Mouse (Mus musculus) brown adipose tissue, adult 24 weeks (tissue): ENCODE data around the gene Kcna6. TPM values are rescaled to one million over a fixed set of nuclear protein-coding genes. Genes with fewer than 3 reads are reported as not detected.

Source experiments
- H3K27ac ChIP-seq: fragments of 200-500 bp; replicated peaks from 2 replicates; pipeline ENCODE4 v1.5.1; 2012; ENCODE audit warnings: low read depth, mild to moderate bottlenecking, low read length
- H3K4me1 ChIP-seq: fragments of 200-500 bp; 2 replicates; pipeline ENCODE4 v1.6.1; 2012; ENCODE audit warnings: low read length, mixed read lengths; ENCODE audit not compliant: control insufficient read depth, insufficient read depth, insufficient read length
- H3K4me3 ChIP-seq: fragments of 200-500 bp; 2 replicates; pipeline ENCODE4 v1.5.1; 2012; ENCODE audit warnings: low read depth, mild to moderate bottlenecking, low read length, moderate library complexity; ENCODE audit not compliant: insufficient read depth
- polyA plus RNA-seq: library from polyadenylated mRNA; stranded (reverse); fragments of >200 nt; gene quantifications from 2 replicates; pipeline ENCODE4 v1.2.4, GENCODE M21; 2012; ENCODE audit not compliant: missing spikeins, insufficient read depth, insufficient read length

The Kcna6 gene
- 0.63 and 0.87 TPM in 2 replicates for polyA plus RNA-seq

DNA sequence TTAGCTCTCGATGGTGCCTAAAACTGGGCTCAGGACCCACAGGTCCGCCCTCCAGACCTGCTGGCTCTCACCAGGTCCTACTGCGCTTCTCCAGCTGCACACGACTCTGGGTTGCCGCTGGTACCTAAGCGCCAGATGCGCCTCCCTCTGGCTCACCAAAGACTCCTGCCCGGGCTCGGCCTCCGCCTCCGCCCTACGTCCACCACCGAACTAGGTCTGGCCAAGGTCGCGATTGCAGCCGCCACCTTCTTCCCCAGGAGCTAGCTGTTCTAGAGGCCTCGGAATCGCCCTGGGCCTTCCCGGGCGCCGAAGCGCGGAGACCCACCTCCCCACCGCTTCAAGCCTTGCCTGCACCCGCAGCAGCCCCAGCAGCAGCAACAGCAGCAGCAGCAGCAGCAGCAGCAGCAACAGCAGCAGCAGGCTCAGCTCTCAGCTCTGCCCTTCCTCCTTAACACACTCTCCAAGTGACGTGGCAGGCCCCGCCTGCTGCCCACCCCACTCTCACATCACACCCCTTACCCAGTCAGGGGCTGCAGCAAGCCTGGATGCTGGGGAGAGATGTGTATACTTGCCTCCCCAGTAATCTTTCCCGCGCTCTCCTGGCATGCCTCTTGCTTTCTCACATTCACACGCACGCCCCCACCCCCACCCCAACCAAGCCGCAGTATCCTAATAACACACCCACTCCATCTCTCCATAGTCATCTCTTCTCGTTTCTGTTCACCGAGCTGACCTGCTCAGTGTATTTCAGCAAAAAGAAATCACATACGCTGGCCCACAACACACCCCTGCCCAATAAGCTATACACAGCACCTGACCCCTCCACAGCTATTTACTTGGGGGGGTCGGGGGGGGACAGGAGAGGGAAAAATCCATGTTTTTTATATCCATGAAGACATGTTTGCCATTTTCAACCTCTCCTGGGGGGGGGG is at the start of gene Kcna6:
TSS of gene Kcna6 (minus strand) at position 464 of the 932 bp plus-strand sequence.
- Histone ChIP-seq H3K4me1 (no peaks in the 10 kb centered on the region), H3K27ac (no peak within 1 kb of the TSS), H3K4me3 (peak within 1 kb of the TSS; percentile 12; the same call in 1 of the 2 replicates)

DNA sequence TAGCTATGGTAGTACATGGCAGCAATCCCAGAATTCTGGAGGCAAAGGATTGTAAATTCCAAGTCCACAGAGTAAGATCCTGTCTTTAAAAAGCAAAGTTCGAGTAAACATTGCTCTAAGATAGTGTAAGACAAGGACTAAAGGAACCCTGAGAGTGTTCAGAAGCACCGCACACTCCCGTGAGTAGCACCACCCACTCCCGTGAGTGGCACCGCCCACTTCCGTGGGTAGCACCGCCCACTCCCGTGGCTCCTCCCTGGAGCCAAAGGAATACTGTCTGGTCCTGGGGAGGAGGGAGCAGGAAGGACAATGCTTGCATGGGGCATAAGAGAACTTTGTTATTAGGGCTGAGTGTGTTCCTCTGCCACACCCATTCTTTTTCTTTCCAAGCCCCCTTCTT is 48.4 kb upstream of the Kcna6 start:
- H3K4me3 ChIP-seq = no peak overlapping the region
- no peaks in the 10 kb centered on the region for H3K4me1 ChIP-seq
- no peak overlapping the region for H3K27ac ChIP-seq

DNA sequence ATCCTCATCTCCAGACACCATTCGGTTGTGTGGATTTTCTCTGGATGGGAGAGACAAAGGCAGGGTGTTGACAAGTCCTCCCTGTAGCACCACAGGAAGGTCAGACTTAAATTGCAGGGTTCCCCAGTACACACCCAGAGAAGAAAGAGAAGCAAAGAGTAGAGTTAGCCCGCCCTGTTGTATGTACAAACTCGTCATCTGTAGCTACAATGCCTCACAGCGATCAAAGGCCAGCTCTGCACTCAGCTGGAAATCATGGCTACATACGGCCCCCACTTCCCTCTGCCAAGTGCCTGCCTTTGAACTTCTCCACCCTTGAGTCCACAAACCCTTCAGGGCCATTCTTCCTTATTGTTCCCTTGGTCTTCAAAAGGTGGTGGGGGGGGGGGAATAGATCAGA is 43.7 kb upstream of the Kcna6 start:
- H3K4me1 ChIP-seq = no peaks in the 10 kb centered on the region
- H3K4me3 ChIP-seq = no peak overlapping the region

DNA sequence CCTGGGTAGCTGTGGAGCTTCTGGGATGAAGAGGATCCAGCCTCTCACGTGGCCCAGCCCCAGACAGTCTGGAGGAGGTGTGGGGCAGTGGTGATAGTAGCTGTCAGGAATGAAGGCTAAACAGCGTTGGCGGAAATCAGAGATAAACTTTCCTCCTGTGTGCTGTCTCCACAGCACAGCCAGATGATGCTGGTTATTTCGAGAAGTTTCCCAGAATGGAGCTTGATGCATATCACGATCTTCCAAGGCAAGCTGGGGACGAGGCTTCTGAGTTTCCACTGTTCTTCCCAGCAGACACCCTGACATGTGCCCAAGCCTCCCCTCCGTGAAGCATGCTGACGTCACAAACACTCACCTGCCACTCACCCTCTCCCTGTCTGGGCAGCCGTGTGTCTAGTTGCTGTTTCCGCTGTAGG is 43.2 kb upstream of the Kcna6 start:
- no peak overlapping the region for H3K27ac ChIP-seq

More for the DNA sequence above, 43.7 kb upstream of the Kcna6 start:
- no peak overlapping the region for H3K27ac ChIP-seq

DNA sequence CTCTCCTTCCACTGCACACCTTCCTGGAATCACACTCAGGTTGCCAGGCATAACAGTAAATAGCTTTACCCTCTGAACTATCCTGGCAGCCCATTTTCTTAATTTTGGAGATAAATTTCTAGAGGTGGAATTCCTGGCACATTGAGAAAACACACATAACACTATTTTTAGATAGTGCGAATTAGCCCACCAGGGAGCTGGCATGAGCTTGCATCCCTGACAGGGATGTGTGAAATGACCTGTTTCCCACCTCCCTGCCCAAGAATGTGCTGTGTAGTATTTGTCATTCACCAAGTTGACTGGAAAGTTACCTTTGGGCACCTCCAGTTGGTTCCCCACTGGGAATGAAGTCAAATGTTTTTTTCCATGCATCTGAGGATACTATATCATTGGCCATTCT is 42.6 kb upstream of the Kcna6 start:
- Histone ChIP-seq H3K4me1 (no peaks in the 10 kb centered on the region), H3K27ac (no peak overlapping the region), H3K4me3 (no peak overlapping the region)

More for the DNA sequence above, 43.2 kb upstream of the Kcna6 start:
- Histone ChIP-seq H3K4me1 (no peaks in the 10 kb centered on the region), H3K4me3 (no peak overlapping the region)

- Histone ChIP-seq H3K4me1 (no peaks in the 10 kb centered on the region), H3K4me3 (no peak overlapping the region), H3K27ac (no peak overlapping the region)
Observed at GRCm38 (mm10) chr6:126777889-126778288, 37.4 kb upstream of the Kcna6 start.

GRCm38 (mm10) chr6:126773873-126774272 is 33.4 kb upstream of the Kcna6 start:
- H3K4me3 ChIP-seq = no peak overlapping the region
- no peaks in the 10 kb centered on the region for H3K4me1 ChIP-seq
- no peak overlapping the region for H3K27ac ChIP-seq

DNA sequence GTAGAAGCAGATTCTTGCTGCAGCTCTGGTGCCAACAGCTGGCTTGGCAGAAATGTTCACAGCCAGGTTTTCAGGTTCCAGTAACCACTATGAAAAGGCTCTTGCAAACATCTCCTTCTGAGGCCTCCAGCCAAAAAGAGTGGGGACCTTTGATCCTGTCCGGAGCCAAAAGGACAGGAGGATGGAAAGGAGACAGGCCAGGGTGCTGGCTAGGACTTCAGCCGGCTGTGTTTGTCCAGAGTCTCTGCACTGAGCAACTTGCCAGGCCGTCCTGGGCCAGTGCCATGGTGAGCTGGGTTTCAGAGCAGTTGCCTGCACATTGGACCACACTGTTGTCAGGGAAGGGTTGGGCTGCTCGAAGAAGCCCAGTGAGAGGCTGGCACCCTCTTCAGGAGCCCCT is 31.9 kb upstream of the Kcna6 start:
- no peak overlapping the region for H3K27ac ChIP-seq
- no peak overlapping the region for H3K4me3 ChIP-seq
- H3K4me1 ChIP-seq = no peaks in the 10 kb centered on the region

DNA sequence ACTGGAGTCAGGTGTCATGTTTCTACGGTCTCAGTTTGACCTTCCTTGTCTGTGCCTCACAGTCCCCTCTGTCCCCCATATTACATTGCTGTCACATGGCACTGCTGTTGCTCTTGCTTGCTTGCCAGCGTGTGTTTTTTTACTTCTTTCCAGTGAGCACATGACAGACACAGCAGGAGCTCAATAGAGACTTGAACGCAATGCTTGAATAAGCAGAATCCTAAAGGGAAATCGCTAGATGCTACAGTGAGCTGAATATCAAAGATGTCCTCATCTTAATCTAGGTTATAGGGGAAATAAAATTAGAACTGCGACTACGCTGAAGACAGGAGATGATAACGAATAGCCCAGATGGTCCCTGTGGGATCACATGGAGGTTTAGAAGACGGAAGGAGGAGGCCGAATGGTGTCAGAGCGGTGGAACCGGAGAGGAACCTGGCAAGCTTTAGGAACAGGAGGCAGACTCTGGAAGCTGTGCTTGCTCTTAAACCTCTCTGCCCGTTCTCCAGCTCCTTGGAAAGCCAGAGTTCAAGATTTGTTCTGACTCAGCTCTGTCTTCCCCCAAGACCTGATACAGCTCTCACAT is 29.8 kb upstream of the Kcna6 start:
- Histone ChIP-seq H3K4me3 (no peak overlapping the region), H3K4me1 (no peaks in the 10 kb centered on the region), H3K27ac (no peak overlapping the region)

DNA sequence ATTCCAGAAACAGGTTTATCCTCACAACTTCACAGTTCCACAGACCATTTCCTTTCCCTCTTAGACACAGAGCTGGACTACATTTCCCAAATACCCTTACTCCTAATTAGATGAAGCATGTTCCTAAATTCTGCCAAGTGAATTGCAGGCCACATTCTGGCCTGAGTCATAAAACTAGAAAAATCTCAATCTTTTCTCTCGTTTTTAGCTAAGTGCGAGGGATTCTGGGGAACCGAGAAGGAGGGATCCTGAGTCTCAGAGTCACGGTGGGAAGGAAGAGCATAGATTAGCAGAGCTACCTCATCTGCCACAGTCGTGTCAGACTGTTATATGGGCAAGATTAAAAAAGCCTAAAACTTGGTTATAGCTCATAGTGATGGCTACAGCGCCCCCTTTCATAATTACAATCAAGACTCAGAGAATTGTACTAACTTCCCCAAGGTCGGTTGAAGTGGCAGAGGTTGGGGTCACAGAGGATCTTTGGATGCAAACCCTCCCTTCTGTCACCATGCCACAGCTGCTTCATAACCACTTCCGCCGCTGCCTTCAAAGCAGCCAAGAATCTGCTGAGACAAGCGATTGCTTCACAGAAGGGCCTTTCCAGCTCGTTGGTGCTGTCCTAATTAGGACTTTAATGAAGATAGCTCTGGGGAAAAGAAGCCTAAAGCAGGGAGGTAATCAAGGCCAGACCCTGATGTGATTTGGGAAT is 28.6 kb upstream of the Kcna6 start:
- Histone ChIP-seq H3K27ac (no peak overlapping the region), H3K4me3 (no peak overlapping the region), H3K4me1 (no peaks in the 10 kb centered on the region)

DNA sequence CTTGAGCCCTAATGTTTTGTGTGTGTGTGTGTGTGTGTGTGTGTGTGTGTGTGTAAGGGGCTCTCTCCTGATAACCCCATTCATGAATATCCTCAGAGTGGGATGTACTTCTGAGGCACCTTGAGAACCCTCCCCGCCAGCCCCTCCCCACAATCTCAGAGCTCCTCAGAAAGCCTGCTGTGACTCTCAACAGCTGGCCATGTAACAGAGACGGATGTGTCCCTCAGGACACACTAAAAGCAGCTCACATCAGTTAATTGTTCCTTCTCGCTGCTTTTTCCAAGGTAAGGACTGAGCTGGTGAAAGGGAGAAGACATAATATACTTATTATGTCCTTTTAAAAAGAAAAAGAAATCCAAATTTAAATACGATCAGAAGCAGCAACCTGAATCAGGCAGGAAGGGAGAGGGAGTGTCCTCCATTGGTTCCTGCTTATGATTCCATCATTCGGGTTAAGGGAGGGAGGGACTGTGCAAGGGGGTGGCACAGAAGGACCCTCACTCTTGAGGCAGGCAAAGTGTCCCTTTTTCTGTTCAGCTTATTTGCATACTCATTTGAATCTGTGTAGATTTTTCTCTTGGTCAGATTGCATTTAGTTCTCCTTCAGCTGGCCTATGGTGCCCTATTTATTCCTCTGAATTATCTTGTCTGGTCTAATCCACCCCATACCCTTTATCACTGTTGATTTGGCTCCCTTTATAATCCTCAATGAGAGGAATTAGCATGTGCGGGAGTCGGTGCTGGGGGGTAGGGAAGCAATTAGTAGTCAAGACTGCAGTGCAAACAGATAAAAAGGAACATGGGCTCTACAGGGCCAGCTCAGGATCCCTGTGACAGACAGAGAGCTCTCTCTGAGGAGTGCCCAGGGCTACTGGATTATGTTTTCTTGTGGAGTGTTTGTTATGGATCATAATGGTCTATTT is 27.4 kb upstream of the Kcna6 start:
- Histone ChIP-seq H3K27ac (no peak overlapping the region), H3K4me1 (no peaks in the 10 kb centered on the region), H3K4me3 (no peak overlapping the region)

GRCm38 (mm10) chr6:126766552-126766951 is 26.1 kb upstream of the Kcna6 start:
- no peaks in the 10 kb centered on the region for H3K4me1 ChIP-seq
- H3K27ac ChIP-seq = no peak overlapping the region
- H3K4me3 ChIP-seq = no peak overlapping the region

DNA sequence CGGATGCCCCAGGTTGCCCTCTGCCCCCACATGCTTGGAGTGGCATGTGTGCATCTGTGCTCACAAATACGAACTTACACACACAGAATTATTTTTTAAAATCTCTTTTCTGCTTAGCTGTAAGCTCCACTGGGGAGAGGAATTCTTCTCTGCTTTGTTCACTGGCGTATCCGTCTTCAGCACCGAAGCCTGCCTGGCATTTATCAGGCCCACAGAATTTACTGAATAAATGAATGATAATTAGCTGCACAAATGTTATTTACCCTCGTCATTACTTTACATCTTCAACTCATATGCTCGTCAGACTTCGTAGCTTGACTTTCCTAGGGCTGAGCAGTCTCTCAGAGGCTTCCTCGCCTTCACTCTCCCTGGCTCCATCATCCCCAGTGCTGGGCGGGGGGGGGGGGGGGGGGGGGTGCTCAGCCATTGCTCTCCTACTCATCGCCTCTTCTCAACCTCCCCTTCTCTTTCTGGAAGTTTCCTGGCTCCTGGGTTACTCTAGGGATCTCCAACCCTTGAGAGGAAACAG is 24.2 kb upstream of the Kcna6 start:
- Histone ChIP-seq H3K4me3 (no peak overlapping the region), H3K4me1 (no peaks in the 10 kb centered on the region), H3K27ac (no peak overlapping the region)

- Histone ChIP-seq H3K4me1 (no peaks in the 10 kb centered on the region), H3K27ac (no peak overlapping the region), H3K4me3 (no peak overlapping the region)
Observed at GRCm38 (mm10) chr6:126761362-126761761, 20.9 kb upstream of the Kcna6 start.
